ENCODE assay signal across 25 mouse cellular contexts in genomic region chr3:68659996-68660395, GRCm38 (mm10). TPM values are rescaled to one million over a fixed set of nuclear protein-coding genes. Genes with fewer than 3 reads are reported as not detected.
DNase-seq lines count a peak whose midpoint lies in the region; ATAC-seq and TF ChIP-seq lines count a peak whose summit lies in the region.
"Had no signal": no experiment of that assay in that cellular context is flagged by ENCODE, and none has a peak within 500 bp of the region (broad histone marks: within the 10 kb centered on the region; RNA-seq: fewer than 3 reads in every experiment).

No protein-coding gene starts in this region.

- H3K4me1 ChIP-seq in heart, embryonic 10.5 days = peaks cover 17% of the 10 kb centered on the region; the same call in 1 of the 2 replicates
- peaks cover 18% of the 10 kb centered on the region; the same call in 1 of the 2 replicates for H3K4me1 ChIP-seq in heart, embryonic 12.5 days (replicated peaks)
- H3K4me1 ChIP-seq in megakaryocyte, embryonic 14.5 days = peaks cover 94% of the 10 kb centered on the region
- H3K4me1 ChIP-seq: embryonic facial prominence, embryonic 13.5 days; embryonic facial prominence, embryonic 15.5 days; forebrain, embryonic 12.5 days had no signal

- no peak overlapping the region for H3K4me2 ChIP-seq in heart, embryonic 12.5 days
- H3K4me2 ChIP-seq: embryonic facial prominence, embryonic 13.5 days; embryonic facial prominence, embryonic 15.5 days; forebrain, embryonic 12.5 days had no signal

- ATAC-seq in heart, embryonic 12.5 days (ENCODE audit: insufficient number of reproducible peaks, low FRiP score) = no peak
- ATAC-seq in megakaryocyte, adult 5-6 weeks (ENCODE audit: poor library complexity, severe bottlenecking) = no peak
- ATAC-seq: forebrain, embryonic 14.5 days had no signal

- no peaks in the 10 kb centered on the region for H3K27me3 ChIP-seq in heart, embryonic 10.5 days (ENCODE audit: insufficient read depth, poor library complexity, severe bottlenecking)
- no peaks in the 10 kb centered on the region for H3K27me3 ChIP-seq in heart, embryonic 12.5 days (replicated peaks)
- H3K27me3 ChIP-seq in megakaryocyte, embryonic 14.5 days (replicated peaks) = no peaks in the 10 kb centered on the region
- H3K27me3 ChIP-seq: embryonic facial prominence, embryonic 13.5 days; embryonic facial prominence, embryonic 15.5 days; forebrain, embryonic 12.5 days had no signal

- no peaks in the 10 kb centered on the region for H3K9me3 ChIP-seq in heart, embryonic 10.5 days
- H3K9me3 ChIP-seq in heart, embryonic 12.5 days (replicated peaks) = no peaks in the 10 kb centered on the region
- no peaks in the 10 kb centered on the region for H3K9me3 ChIP-seq in megakaryocyte, embryonic 14.5 days
- H3K9me3 ChIP-seq: embryonic facial prominence, embryonic 13.5 days; embryonic facial prominence, embryonic 15.5 days; forebrain, embryonic 10.5 days; forebrain, embryonic 12.5 days had no signal

- no peak overlapping the region for H3K4me3 ChIP-seq in heart, embryonic 10.5 days
- H3K4me3 ChIP-seq in heart, embryonic 12.5 days = no peak overlapping the region
- no peak overlapping the region for H3K4me3 ChIP-seq in layer of hippocampus, adult 2 months
- H3K4me3 ChIP-seq in megakaryocyte, embryonic 14.5 days (replicated peaks) = peak overlapping the region; percentile 84
- H3K4me3 ChIP-seq: embryonic facial prominence, embryonic 13.5 days; embryonic facial prominence, embryonic 15.5 days; erythroblast, embryonic 14.5 days; forebrain, embryonic 10.5 days; forebrain, embryonic 12.5 days had no signal

- WGBS in heart, embryonic 10.5 days = 91% methylated on average over 6 of the region's 6 CpGs
- WGBS in heart, embryonic 12.5 days = 93% methylated on average over 6 of the region's 6 CpGs

- TF ChIP-seq CTCF in layer of hippocampus, adult 2 months (conservative IDR thresholded peaks at IDR 0.05) = no peak

- H3K9ac ChIP-seq in heart, embryonic 12.5 days = no peak overlapping the region
- H3K9ac ChIP-seq: embryonic facial prominence, embryonic 13.5 days; embryonic facial prominence, embryonic 15.5 days; forebrain, embryonic 12.5 days had no signal

- no peak overlapping the region for H3K27ac ChIP-seq in heart, embryonic 10.5 days
- no peak overlapping the region for H3K27ac ChIP-seq in heart, embryonic 12.5 days (ENCODE audit: poor library complexity, severe bottlenecking)
- peak overlapping the region; percentile 59; the same call in 1 of the 2 replicates for H3K27ac ChIP-seq in layer of hippocampus, adult 2 months
- H3K27ac ChIP-seq: embryonic facial prominence, embryonic 13.5 days; embryonic facial prominence, embryonic 15.5 days; forebrain, embryonic 10.5 days; forebrain, embryonic 12.5 days had no signal

- DNase-seq in heart, embryonic 10.5 days (ENCODE audit: low spot score) = peak; percentile 60
- no peak for DNase-seq in layer of hippocampus, adult 2 months (ENCODE audit: low spot score in 2 of 2)
- DNase-seq in layer of hippocampus, adult 9-10 months (ENCODE audit: low spot score) = no peak
- DNase-seq: adrenal gland, adult 2 months; adrenal gland, postnatal 10 days; adrenal gland, postnatal 25 days; cerebellum, adult 11 months; cerebellum, adult 18-20 months; cerebellum, adult 8-10 months; cerebellum, adult 9-11 months; cerebellum, postnatal 36 days; embryo, embryonic 11 days had no signal

- no peaks in the 10 kb centered on the region for H3K36me3 ChIP-seq in heart, embryonic 10.5 days
- no peaks in the 10 kb centered on the region for H3K36me3 ChIP-seq in heart, embryonic 12.5 days
- peaks cover 2% of the 10 kb centered on the region for H3K36me3 ChIP-seq in megakaryocyte, embryonic 14.5 days (replicated peaks; ENCODE audit: low read length)
- H3K36me3 ChIP-seq: embryonic facial prominence, embryonic 13.5 days; embryonic facial prominence, embryonic 15.5 days; forebrain, embryonic 10.5 days; forebrain, embryonic 12.5 days had no signal

RNA-seq across cellular contexts. Expression of gene Il12a, which starts 30.4 kb away (rescaled TPM):
- polyA plus RNA-seq in heart, embryonic 10.5 days (2016; fragmentation: Nextera tagmentation; extraction: Ambion mirVana) = 0.35 and 0.41 TPM in 2 replicates
- 0.20 TPM in 1 of 2 replicates, not detected in the other for polyA plus RNA-seq in heart, embryonic 12.5 days (2016; fragmentation: Nextera tagmentation; extraction: Ambion mirVana)
- 1 to 10 TPM; 1.0 to 1.3 TPM for total RNA-seq in layer of hippocampus, adult 2 months (2021)
- polyA plus RNA-seq in megakaryocyte, embryonic 14.5 days (2012; ENCODE audit: insufficient read depth, low replicate concordance) = 10.1 and 12.0 TPM in 2 replicates
- 1.1 and 1.9 TPM in 2 replicates for total RNA-seq in megakaryocyte, adult 5-6 weeks (2015)
- total RNA-seq in megakaryocyte, adult 5-6 weeks (2017) = 3.1 and 7.6 TPM in 2 replicates
- total RNA-seq: ES-E14, MEL had no signal
- polyA plus RNA-seq: adrenal gland, adult 2 months; brain, embryonic 14.5 days; embryonic facial prominence, embryonic 11.5 days; erythroblast, embryonic 14.5 days had no signal
